Mouse (Mus musculus): ENCODE measurements around the gene Pqbp1.

GRCm38 (mm10) chrX:7865343-7865742, 33.7 kb downstream of the Pqbp1 start:
- no peak for TF ChIP-seq CTCF (IDR thresholded peaks at IDR 0.05; ENCODE audit: insufficient read depth, low read length)
- TF ChIP-seq POLR2A (IDR thresholded peaks at IDR 0.05; ENCODE audit: borderline replicate concordance, extremely low read depth, low read depth, low read length), result no peak
